Mouse (Mus musculus): ENCODE measurements around the gene Gm3476. TPM values are rescaled to one million over a fixed set of nuclear protein-coding genes. Genes with fewer than 3 reads are reported as not detected.
A peak's percentile ranks its signal among the peaks of the same experiment; 100 is the strongest.
"Not testable (repeated sequence)": the region's sequence is repeated elsewhere in the genome, so short reads cannot be mapped to it uniquely, and the experiment has no call there.

Gm3476 gene
- polyA plus RNA-seq (2015; fragmentation: Nextera tagmentation; extraction: Ambion mirVana), result not detected in 2 replicates

GRCm38 (mm10) chr14:6125707-6126106, at the start of gene Gm3476:
TSS of gene Gm3476 (minus strand) at chr14:6125807.
- not testable (repeated sequence) for H3K27ac ChIP-seq; H3K4me3 ChIP-seq; H3K9me3 ChIP-seq (replicated peaks); H3K9ac ChIP-seq; H3K4me2 ChIP-seq; ATAC-seq; H3K27me3 ChIP-seq; H3K36me3 ChIP-seq (ENCODE audit: poor library complexity, severe bottlenecking); H3K4me1 ChIP-seq
- no CpG with 5 or more reads among the region's 1 CpGs for WGBS

- not testable (repeated sequence) for H3K4me2 ChIP-seq; H3K4me3 ChIP-seq; ATAC-seq; H3K27ac ChIP-seq; H3K9ac ChIP-seq; H3K36me3 ChIP-seq (ENCODE audit: poor library complexity, severe bottlenecking); H3K27me3 ChIP-seq; H3K4me1 ChIP-seq; H3K9me3 ChIP-seq (replicated peaks)
- WGBS, result 88% methylated on average over 6 of the region's 9 CpGs
Measured at GRCm38 (mm10) chr14:6163538-6163937, 37.9 kb upstream of the Gm3476 start.

DNA sequence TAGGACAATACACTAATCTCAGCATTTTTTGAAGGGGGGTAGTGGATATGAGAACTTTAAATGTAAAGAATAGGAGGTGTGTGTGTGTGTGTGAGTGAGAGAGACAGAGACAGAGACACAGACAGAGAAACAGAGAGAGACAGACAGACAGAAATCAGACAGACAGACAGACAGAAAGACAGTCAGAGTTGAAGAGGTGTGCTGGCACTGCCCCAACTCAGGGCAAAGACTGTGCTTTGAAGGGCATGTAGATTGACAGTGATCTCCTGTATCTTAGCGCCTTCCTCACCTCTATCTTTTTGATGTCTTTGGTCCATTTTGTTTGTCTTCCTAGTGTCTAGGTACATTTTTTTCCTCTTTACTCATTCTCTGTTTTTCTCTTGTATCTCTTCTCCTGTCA, 35.5 kb upstream of the Gm3476 start:
- not testable (repeated sequence) for H3K27ac ChIP-seq; H3K9ac ChIP-seq; H3K4me1 ChIP-seq; H3K9me3 ChIP-seq (replicated peaks); H3K36me3 ChIP-seq (ENCODE audit: poor library complexity, severe bottlenecking); H3K4me3 ChIP-seq; ATAC-seq; H3K4me2 ChIP-seq; H3K27me3 ChIP-seq
- 100% methylated on average over 1 of the region's 1 CpGs for WGBS

DNA sequence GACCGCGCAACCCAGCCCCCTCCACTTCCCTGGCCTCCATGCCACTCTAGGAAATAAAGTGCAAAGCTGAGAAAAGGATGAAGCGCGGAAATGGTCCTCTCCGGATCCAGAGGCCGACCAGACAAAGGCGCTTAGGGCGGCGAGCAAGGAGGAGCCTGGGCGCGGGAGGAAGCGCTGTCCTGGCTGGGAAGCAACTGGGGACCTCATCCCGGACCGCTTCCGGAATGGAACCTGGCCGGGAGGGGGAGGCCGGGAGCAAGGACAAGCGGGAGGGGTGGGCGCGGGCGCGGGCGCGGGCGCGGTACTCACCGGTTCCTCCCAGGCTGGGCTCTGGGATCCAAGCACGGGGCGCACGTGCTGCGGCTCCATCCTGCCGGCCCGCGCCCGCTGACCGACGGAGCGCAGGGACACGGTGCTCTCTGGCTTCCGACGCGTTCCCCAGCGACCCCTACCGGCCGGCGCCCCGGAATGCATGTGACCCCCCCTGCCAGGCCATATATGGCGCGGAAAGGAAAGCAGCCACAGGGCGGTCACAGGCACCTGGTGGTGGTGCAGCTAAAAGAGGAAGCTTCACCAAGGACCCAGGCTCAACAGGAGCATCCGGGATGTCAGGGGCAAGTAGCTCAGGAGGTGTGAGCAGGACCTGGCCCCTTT, 17.2 kb downstream of the Gm3476 start, which contains the start of gene Gm3468:
Gene Gm3468, minus strand, starts transcription at position 394 of the 654 bp plus-strand sequence.
- H3K9me3 ChIP-seq (replicated peaks); H3K4me1 ChIP-seq; H3K27ac ChIP-seq; H3K36me3 ChIP-seq (ENCODE audit: poor library complexity, severe bottlenecking); H3K27me3 ChIP-seq: not testable (repeated sequence)
- Histone ChIP-seq H3K4me3 (peak within 1 kb of the TSS; percentile 41), H3K9ac (peak within 1 kb of the TSS; percentile 48; the same call in 1 of the 2 replicates), H3K4me2 (peak within 1 kb of the TSS; percentile 54)
- ATAC-seq, result peak; percentile 93
- WGBS, result under 1% methylated on average over 34 of the region's 51 CpGs

- not testable (repeated sequence) for H3K27me3 ChIP-seq; H3K36me3 ChIP-seq (ENCODE audit: poor library complexity, severe bottlenecking); H3K27ac ChIP-seq; ATAC-seq; H3K9me3 ChIP-seq (replicated peaks); H3K4me1 ChIP-seq; H3K9ac ChIP-seq
- peak overlapping the region; percentile 41 for H3K4me3 ChIP-seq
- H3K4me2 ChIP-seq, result peak overlapping the region; percentile 54
- 9% methylated on average over 9 of the region's 9 CpGs for WGBS
Measured at GRCm38 (mm10) chr14:6107500-6107899, 18.1 kb downstream of the Gm3476 start.

GRCm38 (mm10) chr14:6093842-6094241, 31.8 kb downstream of the Gm3476 start, which contains the start of gene Gm8206:
TSS of gene Gm8206 (minus strand) at chr14:6093942.
- WGBS, result 88% methylated on average over 2 of the region's 3 CpGs

GRCm38 (mm10) chr14:6058167-6058566, 67.4 kb downstream of the Gm3476 start, which contains the start of gene Gm6337:
TSS of gene Gm6337 (minus strand) at chr14:6058267.
- H3K9me3 ChIP-seq (replicated peaks); H3K36me3 ChIP-seq (ENCODE audit: poor library complexity, severe bottlenecking); H3K9ac ChIP-seq; ATAC-seq; H3K27ac ChIP-seq; H3K4me2 ChIP-seq; H3K4me3 ChIP-seq; H3K27me3 ChIP-seq; H3K4me1 ChIP-seq: not testable (repeated sequence)
- 88% methylated on average over 3 of the region's 4 CpGs for WGBS

More at GRCm38 (mm10) chr14:6093842-6094241, 31.8 kb downstream of the Gm3476 start, which contains the start of gene Gm8206:
- not testable (repeated sequence) for H3K4me3 ChIP-seq; H3K36me3 ChIP-seq (ENCODE audit: poor library complexity, severe bottlenecking); H3K4me1 ChIP-seq; H3K9ac ChIP-seq; ATAC-seq; H3K27me3 ChIP-seq; H3K9me3 ChIP-seq (replicated peaks); H3K27ac ChIP-seq; H3K4me2 ChIP-seq

Other genes with a start within 250 kb of the Gm3476 start
- gene Gm8237, start 245.4 kb downstream of the Gm3476 start, polyA plus RNA-seq (2015; fragmentation: Nextera tagmentation; extraction: Ambion mirVana), result 0.17 and 0.23 TPM in 2 replicates
- gene Gm3248, start 164.1 kb downstream of the Gm3476 start, polyA plus RNA-seq (2015; fragmentation: Nextera tagmentation; extraction: Ambion mirVana), result 0.54 and 1.2 TPM in 2 replicates
- not detected in 2 replicates for gene Gm3453, start 146.7 kb downstream of the Gm3476 start, polyA plus RNA-seq (2015; fragmentation: Nextera tagmentation; extraction: Ambion mirVana)
- gene Gm6337, start 67.5 kb downstream of the Gm3476 start, polyA plus RNA-seq (2015; fragmentation: Nextera tagmentation; extraction: Ambion mirVana), result not detected in 2 replicates
- 1.3 and 1.5 TPM in 2 replicates for gene Gm8206, start 31.9 kb downstream of the Gm3476 start, polyA plus RNA-seq (2015; fragmentation: Nextera tagmentation; extraction: Ambion mirVana)
- 2.3 and 2.4 TPM in 2 replicates for gene Gm3468, start 17.1 kb downstream of the Gm3476 start, polyA plus RNA-seq (2015; fragmentation: Nextera tagmentation; extraction: Ambion mirVana)
- not detected in 2 replicates for gene Gm21560, start 93.5 kb upstream of the Gm3476 start, polyA plus RNA-seq (2015; fragmentation: Nextera tagmentation; extraction: Ambion mirVana)
- 3.4 and 4.1 TPM in 2 replicates for gene Gm3411, start 161.4 kb upstream of the Gm3476 start, polyA plus RNA-seq (2015; fragmentation: Nextera tagmentation; extraction: Ambion mirVana)
- not detected in 2 replicates for gene Gm21103, start 179.0 kb upstream of the Gm3476 start, polyA plus RNA-seq (2015; fragmentation: Nextera tagmentation; extraction: Ambion mirVana)
- gene Gm3618, start 217.9 kb upstream of the Gm3476 start, polyA plus RNA-seq (2015; fragmentation: Nextera tagmentation; extraction: Ambion mirVana), result not detected in 2 replicates

All from forebrain, embryonic 13.5 days (tissue).